Mouse (Mus musculus): ENCODE measurements around the gene Gucy2f. TPM values are rescaled to one million over a fixed set of nuclear protein-coding genes. Genes with fewer than 3 reads are reported as not detected.

Gucy2f gene
- polyA plus RNA-seq, 1 experiment from 2014 or later = not detected

GRCm38 (mm10) chrX:142189023-142189703 lies 7.6 kb downstream of the Gucy2f start:
- Histone ChIP-seq H3K9me3 (no peaks in the 10 kb centered on the region), H3K4me1 (no peaks in the 10 kb centered on the region), H3K27ac (no peak overlapping the region), H3K27me3 (peaks cover 20% of the 10 kb centered on the region; the same call in 1 of the 2 replicates), H3K36me3 (no peaks in the 10 kb centered on the region), H3K4me2 (no peak overlapping the region), H3K4me3 (no peak overlapping the region), H3K9ac (no peak overlapping the region)
- WGBS = 34% methylated on average over 22 of the region's 22 CpGs
- no peak for ATAC-seq (ENCODE audit: insufficient number of reproducible peaks, low FRiP score, low TSS enrichment, low read depth)

GRCm38 (mm10) chrX:142182026-142182425 lies 14.7 kb downstream of the Gucy2f start:
- H3K4me2 ChIP-seq = no peak overlapping the region
- no peak overlapping the region for H3K4me3 ChIP-seq
- H3K36me3 ChIP-seq = no peaks in the 10 kb centered on the region
- H3K9me3 ChIP-seq = no peaks in the 10 kb centered on the region
- H3K27ac ChIP-seq = no peak overlapping the region
- ATAC-seq (ENCODE audit: insufficient number of reproducible peaks, low FRiP score, low TSS enrichment, low read depth) = no peak
- WGBS = 66% methylated on average over 2 of the region's 2 CpGs
- no peaks in the 10 kb centered on the region for H3K4me1 ChIP-seq
- no peak overlapping the region for H3K9ac ChIP-seq
- H3K27me3 ChIP-seq = 0 out of 2 replicates have a peak, but pooled peaks cover 11% of the 10 kb centered on the region

GRCm38 (mm10) chrX:142176981-142177380 lies 19.8 kb downstream of the Gucy2f start:
- H3K27ac ChIP-seq = no peak overlapping the region
- ATAC-seq (ENCODE audit: insufficient number of reproducible peaks, low FRiP score, low TSS enrichment, low read depth) = no peak
- H3K9me3 ChIP-seq = no peaks in the 10 kb centered on the region
- no peaks in the 10 kb centered on the region for H3K27me3 ChIP-seq
- H3K4me2 ChIP-seq = no peak overlapping the region
- no peak overlapping the region for H3K9ac ChIP-seq
- no peak overlapping the region for H3K4me3 ChIP-seq
- no peaks in the 10 kb centered on the region for H3K4me1 ChIP-seq
- H3K36me3 ChIP-seq = no peaks in the 10 kb centered on the region

GRCm38 (mm10) chrX:142115779-142116178 lies 81.0 kb downstream of the Gucy2f start:
- H3K4me2 ChIP-seq = no peak overlapping the region
- no peaks in the 10 kb centered on the region for H3K4me1 ChIP-seq
- peaks cover 29% of the 10 kb centered on the region for H3K27me3 ChIP-seq
- H3K27ac ChIP-seq = no peak overlapping the region
- ATAC-seq (ENCODE audit: insufficient number of reproducible peaks, low FRiP score, low TSS enrichment, low read depth) = no peak
- no peak overlapping the region for H3K9ac ChIP-seq
- H3K9me3 ChIP-seq = no peaks in the 10 kb centered on the region
- H3K4me3 ChIP-seq = no peak overlapping the region
- H3K36me3 ChIP-seq = no peaks in the 10 kb centered on the region

- Histone ChIP-seq H3K9me3 (no peaks in the 10 kb centered on the region), H3K4me3 (no peak overlapping the region), H3K9ac (no peak overlapping the region), H3K36me3 (no peaks in the 10 kb centered on the region), H3K27me3 (peaks cover 32% of the 10 kb centered on the region), H3K4me2 (no peak overlapping the region), H3K27ac (no peak overlapping the region), H3K4me1 (no peaks in the 10 kb centered on the region)
- 58% methylated on average over 6 of the region's 6 CpGs for WGBS
- no peak for ATAC-seq (ENCODE audit: insufficient number of reproducible peaks, low FRiP score, low TSS enrichment, low read depth)
Observed at GRCm38 (mm10) chrX:142111236-142111635, 85.5 kb downstream of the Gucy2f start.

GRCm38 (mm10) chrX:142096904-142097303 lies 99.8 kb downstream of the Gucy2f start:
- no peak for ATAC-seq (ENCODE audit: insufficient number of reproducible peaks, low FRiP score, low TSS enrichment, low read depth)

GRCm38 (mm10) chrX:142095579-142095978 lies 101.2 kb downstream of the Gucy2f start:
- 82% methylated on average over 5 of the region's 5 CpGs for WGBS

More at GRCm38 (mm10) chrX:142096904-142097303, 99.8 kb downstream of the Gucy2f start:
- Histone ChIP-seq H3K36me3 (no peaks in the 10 kb centered on the region), H3K9ac (no peak overlapping the region), H3K9me3 (no peaks in the 10 kb centered on the region), H3K4me2 (no peak overlapping the region), H3K27ac (no peak overlapping the region), H3K4me3 (no peak overlapping the region), H3K4me1 (no peaks in the 10 kb centered on the region), H3K27me3 (peaks cover 6% of the 10 kb centered on the region; the same call in 1 of the 2 replicates)
- 53% methylated on average over 3 of the region's 3 CpGs for WGBS

GRCm38 (mm10) chrX:142062585-142062984 lies 134.1 kb downstream of the Gucy2f start:
- 56% methylated on average over 3 of the region's 3 CpGs for WGBS
- no peak for ATAC-seq (ENCODE audit: insufficient number of reproducible peaks, low FRiP score, low TSS enrichment, low read depth)
- peaks cover 3% of the 10 kb centered on the region; the same call in 1 of the 2 replicates for H3K27me3 ChIP-seq

More at GRCm38 (mm10) chrX:142095579-142095978, 101.2 kb downstream of the Gucy2f start:
- H3K9ac ChIP-seq = no peak overlapping the region
- no peaks in the 10 kb centered on the region for H3K9me3 ChIP-seq
- H3K4me3 ChIP-seq = no peak overlapping the region
- no peak overlapping the region for H3K4me2 ChIP-seq
- H3K27me3 ChIP-seq = peaks cover 6% of the 10 kb centered on the region; the same call in 1 of the 2 replicates
- ATAC-seq (ENCODE audit: insufficient number of reproducible peaks, low FRiP score, low TSS enrichment, low read depth) = no peak
- H3K27ac ChIP-seq = no peak overlapping the region
- H3K36me3 ChIP-seq = no peaks in the 10 kb centered on the region
- no peaks in the 10 kb centered on the region for H3K4me1 ChIP-seq

More at GRCm38 (mm10) chrX:142062585-142062984, 134.1 kb downstream of the Gucy2f start:
- H3K36me3 ChIP-seq = no peaks in the 10 kb centered on the region
- no peak overlapping the region for H3K4me3 ChIP-seq
- no peak overlapping the region for H3K9ac ChIP-seq
- H3K9me3 ChIP-seq = no peaks in the 10 kb centered on the region
- H3K4me2 ChIP-seq = no peak overlapping the region
- H3K27ac ChIP-seq = no peak overlapping the region
- H3K4me1 ChIP-seq = no peaks in the 10 kb centered on the region

Other genes starting within 250 kb of the Gucy2f start
- gene Nxt2, start 29.8 kb upstream of the Gucy2f start, polyA plus RNA-seq (2015; fragmentation: Nextera tagmentation; extraction: Ambion mirVana) = 17.8 and 17.9 TPM in 2 replicates
- gene Kcne1l, start 109.4 kb upstream of the Gucy2f start, polyA plus RNA-seq (2015; fragmentation: Nextera tagmentation; extraction: Ambion mirVana) = 52.3 and 63.1 TPM in 2 replicates
- gene Acsl4, start 193.6 kb upstream of the Gucy2f start, polyA plus RNA-seq (2015; fragmentation: Nextera tagmentation; extraction: Ambion mirVana) = 14.1 and 14.5 TPM in 2 replicates